Mouse (Mus musculus) limb, embryonic 11.5 days (tissue): ENCODE measurements around the gene Sdf2. TPM values are rescaled to one million over a fixed set of nuclear protein-coding genes. Genes with fewer than 3 reads are reported as not detected.

ENCODE experiments used
- ATAC-seq: fragments of 200-750 bp; cut with Nextera tagmentation; 2 replicates; pipeline ENCODE4 v1.8.0; 2017; ENCODE audit warnings: low read depth; ENCODE audit not compliant: insufficient number of reproducible peaks, low FRiP score, low TSS enrichment
- DNase-seq: peaks from one replicate; pipeline ENCODE4 v3.0.0-alpha.2; 2015; ENCODE audit warnings: low spot score
- H3K27ac ChIP-seq: fragments of 300-500 bp; sonication (generic); replicated peaks from 2 replicates; pipeline ENCODE4 v1.5.1; 2014; ENCODE audit warnings: low read depth, mild to moderate bottlenecking, low read length
- H3K27me3 ChIP-seq: fragments of 300-500 bp; sonication (generic); 2 replicates; pipeline ENCODE4 v1.6.1; 2014; ENCODE audit warnings: mild to moderate bottlenecking, low read length, mixed read lengths; ENCODE audit not compliant: control insufficient read depth, insufficient read depth
- H3K36me3 ChIP-seq: fragments of 300-500 bp; sonication (generic); 2 replicates; pipeline ENCODE4 v1.6.1; 2014; ENCODE audit warnings: mild to moderate bottlenecking, low read length, moderate library complexity, mixed read lengths; ENCODE audit not compliant: control insufficient read depth, insufficient read depth
- H3K4me1 ChIP-seq: fragments of 300-500 bp; sonication (generic); 2 replicates; pipeline ENCODE4 v1.6.1; 2014; ENCODE audit warnings: low read length, mixed read lengths; ENCODE audit not compliant: control insufficient read depth, insufficient read depth
- H3K4me2 ChIP-seq: fragments of 300-500 bp; sonication (generic); 2 replicates; pipeline ENCODE4 v1.6.1; 2014; ENCODE audit warnings: low read depth, mild to moderate bottlenecking, moderate library complexity; ENCODE audit not compliant: severe bottlenecking
- H3K4me3 ChIP-seq: fragments of 300-500 bp; sonication (generic); 2 replicates; pipeline ENCODE4 v1.5.1; 2014; ENCODE audit warnings: low read depth, low read length
- H3K9ac ChIP-seq: fragments of 300-500 bp; sonication (generic); 2 replicates; pipeline ENCODE4 v1.6.1; 2014; ENCODE audit warnings: mild to moderate bottlenecking, low read length
- H3K9me3 ChIP-seq: fragments of 300-500 bp; sonication (generic); 2 replicates; pipeline ENCODE4 v1.6.1; 2016; ENCODE audit warnings: low read length; ENCODE audit not compliant: control insufficient read depth
- WGBS: fragments of 180-500 bp; shearing (Covaris S2); extraction: QIAGEN DNeasy Blood & Tissue Kit; methylation state at CpG from one replicate; pipeline ENCODE4 v1.1.7; 2014; 5-methylcytosine and 5-hydroxymethylcytosine counted together
- polyA plus RNA-seq: library from polyadenylated mRNA; unstranded; fragments of >200 nt; fragmentation: Nextera tagmentation; extraction: Ambion mirVana; gene quantifications from 2 replicates; pipeline ENCODE4 v1.2.1, GENCODE M21; 2014

Gene Sdf2
- polyA plus RNA-seq, result 44.0 and 44.9 TPM in 2 replicates

DNA sequence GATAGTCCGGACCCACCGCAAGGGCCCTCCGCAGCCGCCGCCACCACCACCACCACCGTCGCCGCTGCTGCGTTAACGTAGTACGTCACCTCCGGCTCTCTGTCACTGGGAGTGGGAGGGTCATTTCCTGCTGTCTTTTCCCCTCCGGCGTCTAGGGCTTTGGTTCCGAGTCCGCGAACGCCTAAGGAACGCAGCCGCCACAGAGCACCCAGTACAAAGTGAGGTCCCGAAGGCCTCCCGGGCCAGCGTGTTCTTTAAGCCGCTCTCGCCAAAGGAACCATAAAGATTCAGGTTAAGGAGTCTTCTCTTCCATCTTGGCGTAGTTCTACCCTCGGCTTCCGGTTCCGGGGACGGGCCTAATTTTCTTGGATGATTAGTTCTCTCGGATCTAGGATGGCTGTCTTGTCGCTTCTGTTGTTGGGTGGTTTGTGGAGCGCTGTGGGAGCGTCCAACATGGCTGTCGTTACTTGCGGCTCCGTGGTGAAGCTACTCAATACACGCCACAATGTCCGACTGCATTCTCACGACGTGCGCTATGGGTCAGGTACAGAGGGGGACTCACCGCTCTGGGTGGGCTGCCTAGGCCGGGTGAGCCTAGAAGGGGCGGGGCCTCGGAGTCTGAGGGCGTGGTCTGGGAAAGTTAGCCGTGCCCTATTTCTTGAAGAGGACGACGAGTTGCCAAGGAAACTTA is at the start of gene Sdf2, which contains the start of gene Supt6:
Gene Sdf2 (plus strand): TSS at position 120 of the 691 bp plus-strand sequence.
Gene Supt6 (minus strand): TSS at position 361 of the 691 bp plus-strand sequence.
- peak; percentile 91 for ATAC-seq

DNA sequence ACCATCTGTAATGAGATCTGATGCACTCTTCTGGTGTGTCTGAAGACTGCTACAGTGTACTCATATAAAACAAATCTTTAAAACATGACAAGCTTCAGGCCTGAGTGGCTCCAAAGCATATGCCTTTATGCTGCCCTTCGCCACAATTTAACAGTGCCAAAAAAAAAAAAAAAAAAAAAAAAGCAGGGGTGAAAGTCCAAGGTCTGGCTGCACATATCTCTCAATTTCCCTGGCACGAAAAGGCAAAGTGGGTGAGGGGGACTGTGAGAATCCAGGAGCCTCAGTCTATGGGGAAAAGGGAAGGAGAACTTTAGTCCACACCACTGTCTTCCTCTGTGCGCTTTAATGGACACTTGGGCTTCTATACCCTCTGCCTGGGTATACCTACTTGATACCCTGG is 43.2 kb upstream of the Sdf2 start:
- H3K9me3 ChIP-seq, result no peaks in the 10 kb centered on the region
- ATAC-seq, result no peak
- DNase-seq, result no peak
- no peak overlapping the region for H3K4me2 ChIP-seq
- no peak overlapping the region for H3K9ac ChIP-seq
- no peaks in the 10 kb centered on the region for H3K27me3 ChIP-seq
- no peaks in the 10 kb centered on the region for H3K4me1 ChIP-seq
- peaks cover 13% of the 10 kb centered on the region for H3K36me3 ChIP-seq
- 93% methylated on average over 3 of the region's 3 CpGs for whole genome bisulfite sequencing
- no peak overlapping the region for H3K27ac ChIP-seq
- H3K4me3 ChIP-seq, result no peak overlapping the region

More for the DNA sequence above, at the start of gene Sdf2, which contains the start of gene Supt6:
- H3K4me1 ChIP-seq, result peaks cover 5% of the 10 kb centered on the region
- peak within 1 kb of the TSS; percentile 74 for H3K4me2 ChIP-seq
- H3K27me3 ChIP-seq, result no peaks in the 10 kb centered on the region
- no peaks in the 10 kb centered on the region for H3K36me3 ChIP-seq
- H3K4me3 ChIP-seq, result peak within 1 kb of the TSS; percentile 80
- peak within 1 kb of the TSS; percentile 56 for H3K27ac ChIP-seq
- WGBS, result under 1% methylated on average over 48 of the region's 50 CpGs
- no peaks in the 10 kb centered on the region for H3K9me3 ChIP-seq
- DNase-seq, result peak; percentile 93
- peak within 1 kb of the TSS; percentile 72 for H3K9ac ChIP-seq

DNA sequence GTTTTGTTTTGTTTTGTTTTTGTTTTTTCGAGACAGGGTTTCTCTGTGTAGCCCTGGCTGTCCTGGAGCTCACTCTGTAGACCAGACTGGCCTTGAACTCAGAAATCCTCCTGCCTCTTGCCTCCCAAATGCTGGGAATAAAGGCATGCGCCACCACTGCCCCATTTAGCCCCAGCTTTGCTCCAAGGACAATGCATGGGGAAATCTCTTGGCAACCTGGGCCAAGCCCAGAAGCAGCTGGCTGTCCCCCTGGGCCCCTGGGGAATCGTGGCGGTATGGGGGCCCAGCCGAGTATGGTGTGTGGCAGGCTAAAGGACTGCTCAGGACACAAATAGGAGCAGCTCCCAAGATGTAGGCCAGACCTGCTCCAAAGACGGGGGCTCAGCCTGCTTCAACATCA is 41.3 kb upstream of the Sdf2 start:
- H3K9me3 ChIP-seq, result no peaks in the 10 kb centered on the region
- no peak overlapping the region for H3K27ac ChIP-seq
- no peak overlapping the region for H3K4me3 ChIP-seq
- no peak for DNase-seq
- no peak for ATAC-seq
- H3K36me3 ChIP-seq, result peaks cover 28% of the 10 kb centered on the region
- 85% methylated on average over 6 of the region's 6 CpGs for WGBS
- no peak overlapping the region for H3K4me2 ChIP-seq
- H3K4me1 ChIP-seq, result no peaks in the 10 kb centered on the region
- no peaks in the 10 kb centered on the region for H3K27me3 ChIP-seq
- H3K9ac ChIP-seq, result no peak overlapping the region

DNA sequence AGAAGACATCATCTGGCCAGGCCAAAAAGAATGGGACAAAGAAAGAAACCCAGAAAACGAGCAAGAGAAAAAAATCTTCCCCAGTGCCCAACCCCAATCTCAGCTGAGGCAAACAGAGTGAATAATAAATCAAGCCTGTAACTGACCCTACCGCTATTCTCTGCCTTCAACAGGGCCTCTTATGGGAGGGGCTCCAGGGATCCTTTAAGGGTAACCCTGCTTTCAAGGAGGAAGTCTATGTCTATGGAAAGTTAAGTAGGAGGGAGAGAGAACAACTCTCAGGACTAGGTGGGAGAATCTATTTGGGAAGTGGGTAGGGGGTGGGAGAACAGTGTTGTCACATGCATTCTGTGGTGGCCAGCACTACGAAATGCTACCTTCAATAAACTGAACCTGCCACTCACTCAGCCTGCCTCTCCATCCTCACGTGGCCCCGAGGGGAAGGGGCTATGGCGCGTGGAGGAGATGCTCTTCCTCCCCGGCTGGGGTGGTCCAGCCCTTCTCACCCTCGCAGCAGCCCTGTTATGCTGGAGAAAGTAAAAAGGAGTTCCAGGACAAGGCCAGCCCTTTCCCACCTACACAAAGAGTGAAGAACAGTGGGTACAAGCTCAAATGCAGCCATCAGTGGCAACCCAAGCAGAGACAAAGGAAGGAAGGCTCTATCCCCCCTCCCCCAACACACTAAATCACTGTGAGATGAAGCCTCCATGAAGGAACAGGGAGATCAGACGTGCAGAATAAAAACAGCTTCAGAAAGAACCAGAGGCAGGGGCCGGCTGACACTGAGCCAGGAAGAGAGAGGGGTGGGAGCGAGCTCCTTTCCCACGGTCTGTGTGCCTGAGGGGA is 40.0 kb upstream of the Sdf2 start:
- WGBS, result 69% methylated on average over 13 of the region's 13 CpGs
- DNase-seq, result no peak
- H3K9ac ChIP-seq, result no peak overlapping the region

DNA sequence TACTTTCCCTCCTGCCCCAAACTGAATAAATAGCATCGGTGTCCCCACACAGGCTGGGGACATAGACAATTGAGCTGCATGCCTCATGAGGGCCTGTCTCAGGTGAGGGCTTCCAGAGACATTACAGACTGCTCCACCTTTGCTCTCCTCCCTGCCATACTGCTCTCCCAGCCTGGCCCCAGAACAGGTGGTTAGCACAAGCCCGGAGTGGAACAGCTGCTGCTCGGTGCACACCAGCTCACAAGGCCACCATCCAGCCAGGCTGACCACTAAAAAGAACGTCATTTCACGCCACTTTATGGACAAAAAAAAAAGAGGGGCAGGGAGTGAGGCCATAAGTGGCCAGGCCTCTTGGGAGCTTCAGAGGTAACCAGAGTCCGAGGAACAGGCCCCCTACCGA is 38.4 kb upstream of the Sdf2 start:
- ATAC-seq, result no peak
- no peak for DNase-seq
- WGBS, result 88% methylated on average over 7 of the region's 7 CpGs
- no peaks in the 10 kb centered on the region for H3K4me1 ChIP-seq
- no peak overlapping the region for H3K4me2 ChIP-seq
- H3K9me3 ChIP-seq, result no peaks in the 10 kb centered on the region
- H3K36me3 ChIP-seq, result peaks cover 44% of the 10 kb centered on the region
- H3K9ac ChIP-seq, result no peak overlapping the region
- H3K27me3 ChIP-seq, result no peaks in the 10 kb centered on the region
- no peak overlapping the region for H3K27ac ChIP-seq
- H3K4me3 ChIP-seq, result no peak overlapping the region

More for the DNA sequence above, 40.0 kb upstream of the Sdf2 start:
- H3K36me3 ChIP-seq, result peaks cover 37% of the 10 kb centered on the region
- H3K27me3 ChIP-seq, result no peaks in the 10 kb centered on the region
- H3K4me2 ChIP-seq, result no peak overlapping the region
- no peak for ATAC-seq
- no peak overlapping the region for H3K4me3 ChIP-seq
- 0 out of 2 replicates have a peak overlapping the region, but pooled peaks have one; percentile 14 for H3K27ac ChIP-seq
- no peaks in the 10 kb centered on the region for H3K4me1 ChIP-seq
- no peaks in the 10 kb centered on the region for H3K9me3 ChIP-seq

DNA sequence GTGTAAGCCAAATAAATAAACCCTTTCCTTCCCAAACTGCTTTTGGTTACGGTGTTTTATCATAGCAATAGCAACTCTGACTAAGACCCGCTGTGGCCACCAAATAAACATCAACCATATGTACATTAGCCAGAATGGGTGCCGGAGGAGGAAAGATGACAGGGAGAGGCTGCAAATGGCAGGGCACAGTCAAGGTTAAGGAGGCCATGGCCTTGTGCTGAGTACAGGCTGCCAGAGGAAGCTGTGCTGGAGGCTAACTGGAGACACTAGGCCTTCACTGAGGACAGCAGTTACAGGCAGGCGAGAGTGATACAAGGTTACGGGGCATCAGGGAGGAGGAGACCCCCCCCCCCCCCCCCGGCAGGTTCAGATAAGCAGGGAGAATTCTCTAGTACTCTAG is 35.7 kb upstream of the Sdf2 start:
- Histone ChIP-seq H3K27ac (no peak overlapping the region), H3K4me1 (no peaks in the 10 kb centered on the region), H3K27me3 (no peaks in the 10 kb centered on the region), H3K36me3 (peaks cover 58% of the 10 kb centered on the region), H3K4me2 (no peak overlapping the region), H3K9me3 (no peaks in the 10 kb centered on the region), H3K4me3 (no peak overlapping the region), H3K9ac (no peak overlapping the region)
- ATAC-seq (no peak), DNase-seq (no peak)
- WGBS, result 99% methylated on average over 6 of the region's 6 CpGs

DNA sequence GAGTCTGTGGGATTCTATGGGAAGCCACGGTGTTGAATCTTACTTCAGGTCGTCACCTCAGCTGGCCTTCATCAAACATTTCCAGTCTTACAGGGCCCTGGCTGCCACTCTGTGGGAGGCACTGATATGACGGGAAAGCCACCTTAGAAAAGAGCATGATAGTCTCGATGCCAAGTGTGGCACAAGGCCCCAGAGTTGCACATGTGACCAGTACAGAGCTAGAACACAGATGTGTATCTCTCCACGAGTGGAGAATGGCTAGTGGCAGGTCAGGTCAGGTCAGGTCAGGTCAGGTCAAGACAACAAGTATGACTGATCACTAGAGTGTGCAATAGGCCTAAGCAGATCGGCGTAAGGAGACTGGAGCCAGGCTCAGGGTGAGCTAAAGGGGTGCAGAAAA is 34.9 kb upstream of the Sdf2 start:
- Histone ChIP-seq H3K27me3 (no peaks in the 10 kb centered on the region), H3K4me3 (no peak overlapping the region), H3K4me2 (no peak overlapping the region), H3K27ac (no peak overlapping the region), H3K9ac (no peak overlapping the region), H3K9me3 (no peaks in the 10 kb centered on the region), H3K36me3 (peaks cover 62% of the 10 kb centered on the region), H3K4me1 (no peaks in the 10 kb centered on the region)
- ATAC-seq (no peak), DNase-seq (no peak)
- 71% methylated on average over 7 of the region's 7 CpGs for WGBS

DNA sequence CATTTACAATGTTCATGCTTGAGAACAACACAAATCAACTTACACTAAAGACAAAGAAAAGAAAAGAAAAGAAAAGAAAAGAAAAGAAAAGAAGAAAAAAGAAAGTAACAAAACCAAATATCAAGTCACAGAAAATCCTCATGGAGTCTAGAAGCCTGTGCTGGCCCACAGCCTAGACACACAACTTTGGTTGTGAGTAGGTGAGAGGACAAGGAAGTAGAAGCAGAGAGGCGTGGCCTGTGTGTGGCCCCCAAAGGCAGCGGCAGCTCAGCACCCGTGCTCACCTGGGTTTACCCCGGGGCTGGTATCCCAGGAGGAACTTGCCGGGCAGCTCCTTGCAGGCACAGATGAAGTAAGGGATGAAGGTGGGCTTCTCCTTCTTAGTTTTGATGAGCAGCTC is 34.0 kb upstream of the Sdf2 start:
- no peak overlapping the region for H3K27ac ChIP-seq

More for the DNA sequence above, 34.0 kb upstream of the Sdf2 start:
- DNase-seq (no peak), ATAC-seq (no peak)
- Histone ChIP-seq H3K27me3 (no peaks in the 10 kb centered on the region), H3K4me1 (no peaks in the 10 kb centered on the region), H3K9ac (no peak overlapping the region), H3K4me2 (no peak overlapping the region), H3K36me3 (peaks cover 66% of the 10 kb centered on the region), H3K9me3 (no peaks in the 10 kb centered on the region), H3K4me3 (no peak overlapping the region)
- WGBS, result 92% methylated on average over 5 of the region's 5 CpGs
